Mouse (Mus musculus) adipocyte (in vitro differentiated cells): ENCODE measurements at regions not wholly inside any gene's neighbourhood (a gene's known extent, or its start where the extent isn't known, plus 50 kb on each side); places are given as distances from the start of the nearest gene placed in this dataset.

ENCODE experiments used
- DNase-seq: peaks from one replicate; pipeline ENCODE4 v3.0.0-alpha.2; 2016; ENCODE audit warnings: low spot score

GRCm38 (mm10) chr1:128731445-128731844, 139.4 kb upstream of the Cxcr4 start:
- DNase-seq, result no peak

- DNase-seq, result no peak
Observed at GRCm38 (mm10) chr1:128724433-128725091, 132.5 kb upstream of the Cxcr4 start.

- no peak for DNase-seq
Observed at GRCm38 (mm10) chr1:128723843-128724242, 131.8 kb upstream of the Cxcr4 start.

- no peak for DNase-seq
Observed at GRCm38 (mm10) chr1:128722061-128722471, 130.0 kb upstream of the Cxcr4 start.

- DNase-seq, result no peak
Observed at GRCm38 (mm10) chr1:128714843-128715242, 122.8 kb upstream of the Cxcr4 start.

GRCm38 (mm10) chr1:128712876-128713275, 120.8 kb upstream of the Cxcr4 start:
- no peak for DNase-seq

- no peak for DNase-seq
Observed at GRCm38 (mm10) chr1:128711121-128711520, 119.0 kb upstream of the Cxcr4 start.

- DNase-seq, result no peak
Observed at GRCm38 (mm10) chr1:128707747-128708146, 115.7 kb upstream of the Cxcr4 start.

GRCm38 (mm10) chr1:128706167-128706566, 114.1 kb upstream of the Cxcr4 start:
- no peak for DNase-seq

GRCm38 (mm10) chr1:128705071-128705503, 113.0 kb upstream of the Cxcr4 start:
- DNase-seq, result no peak

- DNase-seq, result no peak
Observed at GRCm38 (mm10) chr1:128701326-128701725, 109.2 kb upstream of the Cxcr4 start.

- no peak for DNase-seq
Observed at GRCm38 (mm10) chr1:128697962-128698361, 105.9 kb upstream of the Cxcr4 start.

- no peak for DNase-seq
Observed at GRCm38 (mm10) chr1:128695936-128696335, 103.8 kb upstream of the Cxcr4 start.

- DNase-seq, result no peak
Observed at GRCm38 (mm10) chr1:128692799-128693198, 100.7 kb upstream of the Cxcr4 start.

GRCm38 (mm10) chr1:128692313-128692712, 100.2 kb upstream of the Cxcr4 start:
- DNase-seq, result no peak

GRCm38 (mm10) chr1:128687236-128687927, 95.3 kb upstream of the Cxcr4 start:
- no peak for DNase-seq

- DNase-seq, result no peak
Observed at GRCm38 (mm10) chr1:128685467-128686137, 93.5 kb upstream of the Cxcr4 start.

GRCm38 (mm10) chr1:128682942-128683341, 90.8 kb upstream of the Cxcr4 start:
- DNase-seq, result no peak

- DNase-seq, result no peak
Observed at GRCm38 (mm10) chr1:128681261-128681660, 89.2 kb upstream of the Cxcr4 start.

- DNase-seq, result no peak
Observed at GRCm38 (mm10) chr1:128680538-128680937, 88.4 kb upstream of the Cxcr4 start.

GRCm38 (mm10) chr1:128680012-128680411, 87.9 kb upstream of the Cxcr4 start:
- DNase-seq, result no peak

- no peak for DNase-seq
Observed at GRCm38 (mm10) chr1:128679005-128679980, 87.2 kb upstream of the Cxcr4 start.
